Mouse (Mus musculus): Measurements from ENCODE around the gene Ccdc71l.

Gene Ccdc71l

GRCm38 (mm10) chr12:32378528-32379295 is at the start of gene Ccdc71l:
Gene Ccdc71l, plus strand, starts transcription at chr12:32378704.
- peak; percentile 93 for DNase-seq (ENCODE audit: low spot score)

DNA sequence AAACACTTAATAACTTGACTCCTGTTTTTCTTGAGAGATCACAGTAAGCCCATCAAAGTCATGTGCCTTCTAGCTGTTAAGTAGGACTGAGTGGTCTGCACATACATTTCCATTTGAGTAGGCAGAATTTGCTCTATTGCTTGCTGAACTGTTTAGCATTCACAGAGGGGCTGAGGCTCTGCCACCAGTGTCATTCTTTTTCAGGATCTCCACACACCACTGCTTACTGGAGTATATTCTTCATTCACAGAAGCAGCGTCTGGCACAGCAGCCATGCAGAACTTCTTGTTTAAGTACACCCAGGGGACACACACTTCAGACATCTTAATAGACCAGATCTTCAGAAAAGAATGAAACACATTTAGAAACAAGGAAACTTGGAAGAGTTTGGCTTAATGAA is 39.4 kb upstream of the Ccdc71l start:
- DNase-seq (ENCODE audit: low spot score): no peak

GRCm38 (mm10) chr12:32343487-32343886 is 35.0 kb upstream of the Ccdc71l start:
- no peak for DNase-seq (ENCODE audit: low spot score)

- DNase-seq (ENCODE audit: low spot score): no peak
Observed at GRCm38 (mm10) chr12:32346121-32346520, 32.4 kb upstream of the Ccdc71l start.

DNA sequence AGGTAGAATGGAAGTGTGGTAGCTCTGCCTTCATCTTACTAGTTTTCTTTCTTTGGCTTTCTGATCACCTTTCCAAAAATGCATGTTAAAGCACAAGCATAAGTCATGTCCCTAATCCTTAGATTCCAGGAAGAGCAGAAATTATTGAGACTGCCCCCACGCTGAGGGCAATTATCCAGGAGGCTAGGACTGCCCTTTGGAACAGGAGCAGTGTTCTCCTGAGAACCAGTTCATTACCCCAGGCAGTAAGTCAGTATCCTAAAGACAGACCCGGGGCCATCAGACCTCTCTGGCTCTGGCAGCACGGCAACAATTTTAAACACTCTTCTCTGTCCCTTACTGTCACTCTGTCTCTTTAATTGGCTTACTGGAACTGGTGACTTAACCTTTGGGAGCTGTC is 30.0 kb upstream of the Ccdc71l start:
- no peak for DNase-seq (ENCODE audit: low spot score)

GRCm38 (mm10) chr12:32351874-32352273 is 26.6 kb upstream of the Ccdc71l start:
- peak; percentile 64 for DNase-seq (ENCODE audit: low spot score)

DNA sequence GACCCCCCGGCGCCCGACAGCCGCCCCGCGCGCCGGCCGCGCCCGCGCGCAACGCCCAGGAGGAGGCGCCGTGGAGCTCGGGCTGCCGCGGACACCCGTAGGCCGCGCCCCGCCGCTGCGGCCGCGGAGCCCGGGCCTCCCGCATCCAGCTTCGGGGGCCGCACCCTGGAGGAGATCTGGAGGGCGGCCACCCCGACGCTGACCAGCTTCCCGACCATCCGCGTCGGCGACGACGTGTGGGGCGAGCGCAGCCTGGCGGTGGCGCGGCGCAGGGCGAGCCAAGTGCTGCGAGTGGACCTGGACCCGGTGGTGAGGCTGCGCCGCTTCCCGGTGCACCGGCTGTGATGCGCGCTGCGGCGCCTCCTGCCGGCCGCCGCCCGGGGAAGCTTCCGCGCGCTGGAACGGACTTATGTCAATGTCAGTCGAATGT is 807 bp downstream of the Ccdc71l start:
- DNase-seq (ENCODE audit: low spot score): peak; percentile 82

- DNase-seq (ENCODE audit: low spot score): no peak
Observed at GRCm38 (mm10) chr12:32379731-32380130, 1.2 kb downstream of the Ccdc71l start.

DNA sequence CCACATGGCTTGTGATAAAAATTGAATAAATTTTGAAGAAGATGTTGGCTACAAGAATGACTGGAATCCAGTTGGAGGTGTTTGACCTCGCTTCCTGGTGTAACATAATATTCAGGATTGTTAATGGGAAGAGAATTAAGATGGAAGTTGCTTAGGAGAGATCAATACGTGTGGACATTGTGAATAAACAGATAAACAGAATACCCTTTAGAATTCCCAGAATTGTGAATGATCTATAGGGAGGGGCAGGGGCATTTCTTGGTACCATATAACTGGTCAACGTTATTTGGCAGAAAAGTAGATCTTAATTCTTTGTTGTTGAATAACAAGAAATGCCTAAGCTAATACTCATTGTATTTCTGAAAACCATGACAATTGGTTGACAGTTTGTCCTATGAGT is 2.0 kb downstream of the Ccdc71l start:
- DNase-seq (ENCODE audit: low spot score): peak; percentile 38

GRCm38 (mm10) chr12:32381011-32381410 is 2.5 kb downstream of the Ccdc71l start:
- peak; percentile 67 for DNase-seq (ENCODE audit: low spot score)

DNA sequence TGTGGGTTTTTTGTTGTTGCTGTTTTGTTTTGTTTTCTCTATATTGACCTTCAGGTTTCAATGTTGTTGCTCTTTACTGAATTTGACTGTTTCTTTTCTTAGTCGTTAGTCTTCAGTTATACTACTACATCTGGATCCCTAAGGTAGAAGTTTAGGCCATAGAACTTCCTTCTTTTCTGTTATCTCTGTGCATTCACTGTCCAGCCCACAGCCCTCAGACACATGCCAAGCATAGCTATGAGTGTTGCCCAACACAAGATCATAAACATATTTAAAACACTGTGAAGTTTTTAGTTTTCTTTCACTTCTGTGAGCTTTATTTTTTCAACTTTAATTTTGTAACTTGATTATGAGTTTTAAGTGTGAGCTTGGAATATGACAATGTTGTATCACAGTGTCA is 41.0 kb downstream of the Ccdc71l start:
- no peak for DNase-seq (ENCODE audit: low spot score)

DNA sequence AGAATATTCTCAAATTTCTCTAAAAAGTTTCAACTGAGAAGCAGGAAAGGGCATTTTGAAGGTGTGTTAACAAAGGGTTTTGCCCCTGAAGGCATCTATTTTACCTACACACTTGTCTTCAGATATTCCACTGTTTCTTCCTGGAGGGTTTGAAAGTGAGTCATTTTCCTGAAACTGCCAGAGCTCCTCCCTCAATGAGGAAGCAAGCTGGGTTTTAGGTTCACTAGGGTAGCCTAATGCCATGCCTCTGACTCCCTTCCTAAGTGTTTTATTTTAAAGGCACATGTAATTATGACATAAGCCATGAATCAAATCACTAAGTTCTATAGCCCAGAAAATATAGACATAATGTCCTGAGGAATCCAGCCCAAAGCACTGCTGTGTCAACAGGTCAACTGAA is 49.3 kb downstream of the Ccdc71l start:
- DNase-seq (ENCODE audit: low spot score): no peak

- DNase-seq (ENCODE audit: low spot score): no peak
Observed at GRCm38 (mm10) chr12:32431004-32431403, 52.5 kb downstream of the Ccdc71l start.

Data from c-Kit-positive CD71-positive TER-119-positive erythroid progenitor cells, embryonic 14.5 days (primary cell).